Mouse (Mus musculus) heart, embryonic 13.5 days (tissue): ENCODE measurements at regions not wholly inside any gene's neighbourhood (a gene's known extent, or its start where the extent isn't known, plus 50 kb on each side); places are given as distances from the start of the nearest gene placed in this dataset.

Experiments used
- ATAC-seq: fragments of 200-750 bp; cut with Nextera tagmentation; 2 replicates; pipeline ENCODE4 v1.8.0; 2017; ENCODE audit warnings: moderate TSS enrichment; ENCODE audit not compliant: insufficient number of reproducible peaks, low FRiP score, low TSS enrichment; ENCODE audit errors: extremely low read depth
- H3K27ac ChIP-seq: fragments of 300-500 bp; sonication (generic); replicated peaks from 2 replicates; pipeline ENCODE4 v1.5.1; 2015; ENCODE audit warnings: moderate library complexity, mild to moderate bottlenecking, inconsistent platforms
- H3K27me3 ChIP-seq: fragments of 300-500 bp; sonication (generic); replicated peaks from 2 replicates; pipeline ENCODE4 v1.6.1; 2015; ENCODE audit warnings: mild to moderate bottlenecking, inconsistent platforms
- H3K36me3 ChIP-seq: fragments of 300-500 bp; sonication (generic); 2 replicates; pipeline ENCODE4 v1.6.1; 2015; ENCODE audit warnings: mild to moderate bottlenecking, inconsistent platforms
- H3K4me1 ChIP-seq: fragments of 300-500 bp; sonication (generic); 2 replicates; pipeline ENCODE4 v1.6.1; 2015; ENCODE audit warnings: inconsistent platforms
- H3K4me2 ChIP-seq: fragments of 300-500 bp; sonication (generic); 2 replicates; pipeline ENCODE4 v1.6.1; 2015; ENCODE audit warnings: inconsistent platforms, mild to moderate bottlenecking, moderate library complexity
- H3K4me3 ChIP-seq: fragments of 300-500 bp; sonication (generic); 2 replicates; pipeline ENCODE4 v1.5.1; 2015; ENCODE audit warnings: moderate library complexity, mild to moderate bottlenecking, inconsistent platforms
- H3K9ac ChIP-seq: fragments of 300-500 bp; sonication (generic); 2 replicates; pipeline ENCODE4 v1.6.1; 2015; ENCODE audit warnings: inconsistent platforms, mild to moderate bottlenecking, moderate library complexity
- H3K9me3 ChIP-seq: fragments of 300-500 bp; sonication (generic); 2 replicates; pipeline ENCODE4 v1.6.1; 2016; ENCODE audit warnings: inconsistent platforms
- WGBS: fragments of 180-500 bp; shearing (Covaris S2); methylation state at CpG from one replicate; pipeline ENCODE4 v1.1.7; 2015; ENCODE audit warnings: mixed read lengths; 5-methylcytosine and 5-hydroxymethylcytosine counted together

- H3K9me3 ChIP-seq = peaks cover 9% of the 10 kb centered on the region
- no peak overlapping the region for H3K27ac ChIP-seq
- H3K27me3 ChIP-seq = no peaks in the 10 kb centered on the region
- no peaks in the 10 kb centered on the region for H3K4me1 ChIP-seq
- ATAC-seq = no peak
- WGBS = 64% methylated on average over 4 of the region's 4 CpGs
- H3K4me3 ChIP-seq = no peak overlapping the region
- no peaks in the 10 kb centered on the region for H3K36me3 ChIP-seq
- H3K9ac ChIP-seq = no peak overlapping the region
- no peak overlapping the region for H3K4me2 ChIP-seq
Measured at GRCm38 (mm10) chr13:28898900-28899299, 54.6 kb downstream of the Sox4 start.

GRCm38 (mm10) chr13:28892896-28893295 is 60.6 kb downstream of the Sox4 start:
- no peak overlapping the region for H3K4me2 ChIP-seq
- H3K4me1 ChIP-seq = no peaks in the 10 kb centered on the region
- WGBS = 86% methylated on average over 6 of the region's 6 CpGs
- H3K4me3 ChIP-seq = no peak overlapping the region
- peaks cover 11% of the 10 kb centered on the region for H3K27me3 ChIP-seq
- H3K36me3 ChIP-seq = no peaks in the 10 kb centered on the region
- no peak overlapping the region for H3K27ac ChIP-seq
- no peak overlapping the region for H3K9ac ChIP-seq
- H3K9me3 ChIP-seq = peaks cover 9% of the 10 kb centered on the region
- no peak for ATAC-seq

GRCm38 (mm10) chr13:28887098-28887497 is 66.4 kb downstream of the Sox4 start:
- no peaks in the 10 kb centered on the region for H3K9me3 ChIP-seq
- peak overlapping the region; percentile 25; the same call in 1 of the 2 replicates for H3K4me3 ChIP-seq
- H3K9ac ChIP-seq = no peak overlapping the region
- H3K36me3 ChIP-seq = no peaks in the 10 kb centered on the region
- H3K4me2 ChIP-seq = peak overlapping the region; percentile 53
- H3K27ac ChIP-seq = no peak overlapping the region
- peaks cover 29% of the 10 kb centered on the region for H3K4me1 ChIP-seq
- no peak for ATAC-seq
- WGBS = 6% methylated on average over 13 of the region's 13 CpGs
- H3K27me3 ChIP-seq = peaks cover 49% of the 10 kb centered on the region

GRCm38 (mm10) chr13:28886691-28887090 is 66.8 kb downstream of the Sox4 start:
- H3K4me2 ChIP-seq = peak overlapping the region; percentile 53
- peaks cover 33% of the 10 kb centered on the region for H3K4me1 ChIP-seq
- WGBS = 9% methylated on average over 11 of the region's 11 CpGs
- H3K36me3 ChIP-seq = no peaks in the 10 kb centered on the region
- no peak overlapping the region for H3K27ac ChIP-seq
- no peak overlapping the region for H3K9ac ChIP-seq
- H3K4me3 ChIP-seq = peak overlapping the region; percentile 25
- ATAC-seq = no peak
- H3K9me3 ChIP-seq = no peaks in the 10 kb centered on the region
- H3K27me3 ChIP-seq = peaks cover 49% of the 10 kb centered on the region

GRCm38 (mm10) chr13:28885083-28886037 is 68.2 kb downstream of the Sox4 start:
- ATAC-seq = no peak
- Histone ChIP-seq H3K4me2 (peak overlapping the region; percentile 85), H3K27ac (no peak overlapping the region), H3K9ac (peak overlapping the region; percentile 81), H3K27me3 (peaks cover 49% of the 10 kb centered on the region), H3K9me3 (no peaks in the 10 kb centered on the region), H3K4me1 (peaks cover 39% of the 10 kb centered on the region), H3K4me3 (peak overlapping the region; percentile 66), H3K36me3 (no peaks in the 10 kb centered on the region)
- WGBS = 1% methylated on average over 28 of the region's 30 CpGs

- Histone ChIP-seq H3K9me3 (no peaks in the 10 kb centered on the region), H3K36me3 (no peaks in the 10 kb centered on the region), H3K9ac (peak overlapping the region; percentile 81), H3K4me1 (peaks cover 39% of the 10 kb centered on the region), H3K4me3 (peak overlapping the region; percentile 66), H3K4me2 (peak overlapping the region; percentile 85), H3K27me3 (peaks cover 45% of the 10 kb centered on the region), H3K27ac (no peak overlapping the region)
- no peak for ATAC-seq
- WGBS = 1% methylated on average over 26 of the region's 26 CpGs
Measured at GRCm38 (mm10) chr13:28884191-28884820, 69.2 kb downstream of the Sox4 start.

- no peak for ATAC-seq
- Histone ChIP-seq H3K4me1 (peaks cover 48% of the 10 kb centered on the region), H3K36me3 (no peaks in the 10 kb centered on the region), H3K9me3 (no peaks in the 10 kb centered on the region), H3K4me2 (peak overlapping the region; percentile 85), H3K27ac (no peak overlapping the region), H3K27me3 (peaks cover 43% of the 10 kb centered on the region), H3K4me3 (peak overlapping the region; percentile 66), H3K9ac (peak overlapping the region; percentile 81)
- WGBS = 56% methylated on average over 8 of the region's 8 CpGs
Measured at GRCm38 (mm10) chr13:28883398-28883797, 70.1 kb downstream of the Sox4 start.

- WGBS = 55% methylated on average over 6 of the region's 6 CpGs
- peaks cover 54% of the 10 kb centered on the region for H3K4me1 ChIP-seq
- ATAC-seq = no peak
- no peaks in the 10 kb centered on the region for H3K9me3 ChIP-seq
- peaks cover 18% of the 10 kb centered on the region for H3K27me3 ChIP-seq
- H3K9ac ChIP-seq = no peak overlapping the region
- no peaks in the 10 kb centered on the region for H3K36me3 ChIP-seq
- no peak overlapping the region for H3K27ac ChIP-seq
- no peak overlapping the region for H3K4me3 ChIP-seq
- peak overlapping the region; percentile 85; the same call in 1 of the 2 replicates for H3K4me2 ChIP-seq
Measured at GRCm38 (mm10) chr13:28880888-28881287, 72.6 kb downstream of the Sox4 start.

- H3K36me3 ChIP-seq = no peaks in the 10 kb centered on the region
- H3K4me1 ChIP-seq = peaks cover 55% of the 10 kb centered on the region
- H3K9ac ChIP-seq = no peak overlapping the region
- H3K4me2 ChIP-seq = no peak overlapping the region
- no peaks in the 10 kb centered on the region for H3K9me3 ChIP-seq
- H3K27me3 ChIP-seq = peaks cover 7% of the 10 kb centered on the region
- WGBS = 25% methylated on average over 3 of the region's 3 CpGs
- ATAC-seq = no peak
- 0 out of 2 replicates have a peak overlapping the region, but pooled peaks have one; percentile 16 for H3K27ac ChIP-seq
- H3K4me3 ChIP-seq = no peak overlapping the region
Measured at GRCm38 (mm10) chr13:28878692-28879091, 74.8 kb downstream of the Sox4 start.

GRCm38 (mm10) chr13:28876771-28877170 is 76.7 kb downstream of the Sox4 start:
- no peaks in the 10 kb centered on the region for H3K9me3 ChIP-seq
- H3K4me1 ChIP-seq = peaks cover 54% of the 10 kb centered on the region
- H3K9ac ChIP-seq = no peak overlapping the region
- H3K4me3 ChIP-seq = no peak overlapping the region
- 0 out of 2 replicates have a peak, but pooled peaks cover 9% of the 10 kb centered on the region for H3K36me3 ChIP-seq
- H3K27ac ChIP-seq = no peak overlapping the region
- ATAC-seq = no peak
- H3K4me2 ChIP-seq = no peak overlapping the region
- 54% methylated on average over 4 of the region's 4 CpGs for WGBS
- no peaks in the 10 kb centered on the region for H3K27me3 ChIP-seq

GRCm38 (mm10) chr13:28870681-28871080 is 82.8 kb downstream of the Sox4 start:
- H3K27me3 ChIP-seq = no peaks in the 10 kb centered on the region
- H3K27ac ChIP-seq = no peak overlapping the region
- H3K4me2 ChIP-seq = no peak overlapping the region
- H3K9me3 ChIP-seq = no peaks in the 10 kb centered on the region
- peaks cover 19% of the 10 kb centered on the region for H3K36me3 ChIP-seq
- H3K9ac ChIP-seq = no peak overlapping the region
- ATAC-seq = no peak
- peaks cover 29% of the 10 kb centered on the region for H3K4me1 ChIP-seq
- H3K4me3 ChIP-seq = no peak overlapping the region
- 88% methylated on average over 4 of the region's 4 CpGs for WGBS
